Mouse (Mus musculus) kidney, postnatal 0 days (tissue): ENCODE results near the gene Dvl3. TPM values are rescaled to one million over a fixed set of nuclear protein-coding genes. Genes with fewer than 3 reads are reported as not detected.
"Not testable (repeated sequence)": the region's sequence is repeated elsewhere in the genome, so short reads cannot be mapped to it uniquely, and the experiment has no call there.

Experiments used
- ATAC-seq: fragments of 200-750 bp; cut with Nextera tagmentation; replicated peaks from 2 replicates; pipeline ENCODE4 v1.8.0; 2017; ENCODE audit warnings: low read depth, moderate number of reproducible peaks, moderate TSS enrichment, moderate library complexity; ENCODE audit not compliant: low FRiP score
- DNase-seq: peaks from one replicate; pipeline ENCODE4 v3.0.0-alpha.2; 2016; ENCODE audit warnings: low spot score
- H3K27ac ChIP-seq: fragments of 300-500 bp; sonication (generic); 2 replicates; pipeline ENCODE4 v1.5.1; 2014; ENCODE audit warnings: mild to moderate bottlenecking
- H3K27me3 ChIP-seq: fragments of 300-500 bp; sonication (generic); 2 replicates; pipeline ENCODE4 v1.6.1; 2014; ENCODE audit warnings: low read length, mixed read lengths; ENCODE audit not compliant: insufficient read depth
- H3K36me3 ChIP-seq: fragments of 300-500 bp; sonication (generic); 2 replicates; pipeline ENCODE4 v1.6.1; 2014; ENCODE audit warnings: low read length, mixed read lengths; ENCODE audit not compliant: insufficient read depth
- H3K4me1 ChIP-seq: fragments of 300-500 bp; sonication (generic); replicated peaks from 2 replicates; pipeline ENCODE4 v1.6.1; 2014; ENCODE audit warnings: antibody characterized with exemption, low read length, mixed read lengths; ENCODE audit not compliant: insufficient read depth
- H3K4me2 ChIP-seq: fragments of 300-500 bp; sonication (generic); 2 replicates; pipeline ENCODE4 v1.6.1; 2014; ENCODE audit warnings: mild to moderate bottlenecking, low read length, moderate library complexity, mixed read lengths
- H3K4me3 ChIP-seq: fragments of 300-500 bp; sonication (generic); replicated peaks from 2 replicates; pipeline ENCODE4 v1.5.1; 2014; ENCODE audit warnings: low read depth, low read length
- H3K9ac ChIP-seq: fragments of 300-500 bp; sonication (generic); 2 replicates; pipeline ENCODE4 v1.6.1; 2014; ENCODE audit warnings: low read depth, low read length
- H3K9me3 ChIP-seq: fragments of 300-500 bp; sonication (generic); replicated peaks from 2 replicates; pipeline ENCODE4 v1.6.1; 2016; ENCODE audit warnings: low read length, inconsistent platforms, mixed read lengths
- CTCF ChIP-seq: IDR thresholded peaks from 2 replicates; pipeline ENCODE4 v1.5.1; 2016; ENCODE audit warnings: antibody characterized with exemption, low read depth, mild to moderate bottlenecking, moderate library complexity
- WGBS: fragments of 180-500 bp; shearing (Covaris S2); extraction: QIAGEN DNeasy Blood & Tissue Kit; methylation state at CpG from one replicate; pipeline ENCODE4 v1.1.7; 2014; 5-methylcytosine and 5-hydroxymethylcytosine counted together
- polyA plus RNA-seq: library from polyadenylated mRNA; unstranded; fragments of >200 nt; fragmentation: Nextera tagmentation; extraction: Ambion mirVana; gene quantifications from 2 replicates; pipeline ENCODE4 v1.2.1, GENCODE M21; 2015

Gene Dvl3
- polyA plus RNA-seq, 1 experiment from 2014 or later, result 15.7 TPM

DNA sequence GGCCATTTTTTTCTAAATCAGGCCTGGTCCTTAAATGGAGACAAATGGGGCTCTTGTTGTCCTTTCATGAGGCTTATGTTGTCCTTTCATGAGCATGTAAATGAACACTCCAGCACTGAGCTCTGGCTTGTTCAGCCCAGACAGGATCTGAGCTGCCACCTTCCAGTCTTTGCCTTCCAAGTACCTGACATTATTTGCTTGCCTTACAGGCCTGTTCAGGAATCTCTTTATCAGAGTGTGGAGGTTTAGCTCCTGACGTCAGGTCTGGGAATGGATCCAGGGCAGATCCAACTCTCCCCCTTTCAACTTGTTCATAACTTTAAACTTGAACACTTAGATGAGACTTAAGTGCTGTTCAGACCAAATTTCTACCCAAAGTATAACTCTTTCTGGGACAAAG is 39.9 kb upstream of the Dvl3 start:
- Histone ChIP-seq H3K27ac (no peak overlapping the region), H3K4me2 (no peak overlapping the region), H3K36me3 (no peaks in the 10 kb centered on the region), H3K4me1 (no peaks in the 10 kb centered on the region), H3K27me3 (no peaks in the 10 kb centered on the region), H3K4me3 (no peak overlapping the region), H3K9ac (no peak overlapping the region), H3K9me3 (no peaks in the 10 kb centered on the region)
- no peak for ATAC-seq
- no peak for TF ChIP-seq CTCF
- DNase-seq, result peak; percentile 19
- WGBS, result 26% methylated on average over 1 of the region's 1 CpGs

GRCm38 (mm10) chr16:20477270-20477669 is 39.5 kb upstream of the Dvl3 start:
- ATAC-seq (no peak), DNase-seq (no peak)
- Histone ChIP-seq H3K4me3 (no peak overlapping the region), H3K36me3 (no peaks in the 10 kb centered on the region), H3K4me2 (no peak overlapping the region), H3K9me3 (no peaks in the 10 kb centered on the region), H3K4me1 (no peaks in the 10 kb centered on the region), H3K27me3 (no peaks in the 10 kb centered on the region), H3K27ac (no peak overlapping the region), H3K9ac (no peak overlapping the region)
- TF ChIP-seq CTCF, result no peak
- 39% methylated on average over 3 of the region's 3 CpGs for WGBS

DNA sequence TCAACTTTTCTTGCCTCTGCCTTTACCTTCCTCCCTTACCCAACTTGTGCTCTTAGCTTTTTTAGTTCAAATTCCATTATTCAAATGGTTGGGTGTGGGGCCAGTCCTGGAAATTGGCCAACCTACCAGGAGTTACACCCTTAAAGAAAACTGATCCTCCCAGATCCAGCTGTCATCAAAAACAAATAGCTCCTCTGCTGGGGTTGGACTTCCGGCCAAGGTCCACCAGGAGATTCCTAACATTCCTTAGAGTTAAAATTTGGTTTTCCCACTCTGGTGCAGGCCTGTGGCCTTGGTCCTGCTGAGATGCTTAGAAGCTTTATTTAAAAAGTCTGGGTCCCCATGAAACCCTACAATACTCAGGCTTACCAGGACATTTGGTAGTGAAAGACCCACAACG is 38.3 kb upstream of the Dvl3 start:
- TF ChIP-seq CTCF, result no peak
- no peak overlapping the region for H3K27ac ChIP-seq
- H3K9ac ChIP-seq, result no peak overlapping the region
- H3K4me2 ChIP-seq, result no peak overlapping the region
- no peak overlapping the region for H3K4me3 ChIP-seq
- H3K36me3 ChIP-seq, result no peaks in the 10 kb centered on the region
- ATAC-seq (peak; percentile 59; the same call in 1 of the 2 replicates), DNase-seq (peak; percentile 70)
- no peaks in the 10 kb centered on the region for H3K4me1 ChIP-seq
- 46% methylated on average over 2 of the region's 2 CpGs for WGBS
- H3K27me3 ChIP-seq, result no peaks in the 10 kb centered on the region
- no peaks in the 10 kb centered on the region for H3K9me3 ChIP-seq

DNA sequence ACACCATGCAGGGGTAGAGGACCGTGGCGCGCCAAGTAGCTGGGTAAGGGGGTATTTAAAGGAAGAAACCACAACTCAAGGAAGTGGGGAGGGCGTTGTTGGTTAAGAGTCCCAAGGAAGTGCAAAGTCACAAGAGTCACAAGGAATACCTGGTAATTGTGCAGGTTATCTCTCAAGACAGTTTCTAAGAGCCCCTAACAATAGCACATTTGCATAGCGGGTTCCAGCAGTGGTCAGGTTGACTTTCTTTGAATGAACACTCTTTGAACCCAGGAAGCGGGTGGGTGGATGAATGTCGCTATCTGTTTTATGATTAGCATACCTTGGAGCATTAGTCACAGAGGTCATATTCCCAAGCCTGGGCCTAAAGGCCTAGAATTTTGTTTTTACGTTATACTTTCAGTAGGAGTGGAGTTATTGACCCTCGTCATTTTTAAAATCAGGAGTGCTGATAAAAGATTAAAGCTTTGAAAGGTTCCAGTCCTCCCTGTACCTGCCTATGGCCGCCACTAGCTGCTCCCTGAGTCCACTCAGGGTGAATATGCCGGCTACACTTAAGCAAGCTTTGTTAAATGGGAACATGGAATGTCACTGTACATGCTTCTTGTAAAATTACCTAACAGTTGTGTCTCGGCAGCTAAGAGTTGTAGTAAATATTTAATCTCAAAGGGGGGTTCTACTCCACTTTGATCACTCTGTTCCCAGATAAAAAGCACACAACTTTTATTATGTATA is 37.6 kb upstream of the Dvl3 start:
- not testable (repeated sequence) for H3K27ac ChIP-seq, ATAC-seq, H3K27me3 ChIP-seq, H3K4me1 ChIP-seq, H3K9ac ChIP-seq, H3K9me3 ChIP-seq, H3K4me3 ChIP-seq, H3K4me2 ChIP-seq, DNase-seq, H3K36me3 ChIP-seq
- WGBS, result 84% methylated on average over 12 of the region's 12 CpGs

GRCm38 (mm10) chr16:20480115-20480514 is 36.7 kb upstream of the Dvl3 start:
- ATAC-seq (no peak), DNase-seq (peak; percentile 72)
- Histone ChIP-seq H3K27ac (no peak overlapping the region), H3K4me2 (no peak overlapping the region), H3K4me3 (no peak overlapping the region), H3K27me3 (no peaks in the 10 kb centered on the region), H3K9ac (no peak overlapping the region), H3K9me3 (no peaks in the 10 kb centered on the region), H3K4me1 (no peaks in the 10 kb centered on the region), H3K36me3 (no peaks in the 10 kb centered on the region)
- WGBS, result 44% methylated on average over 3 of the region's 3 CpGs
- TF ChIP-seq CTCF, result peak; percentile 70

DNA sequence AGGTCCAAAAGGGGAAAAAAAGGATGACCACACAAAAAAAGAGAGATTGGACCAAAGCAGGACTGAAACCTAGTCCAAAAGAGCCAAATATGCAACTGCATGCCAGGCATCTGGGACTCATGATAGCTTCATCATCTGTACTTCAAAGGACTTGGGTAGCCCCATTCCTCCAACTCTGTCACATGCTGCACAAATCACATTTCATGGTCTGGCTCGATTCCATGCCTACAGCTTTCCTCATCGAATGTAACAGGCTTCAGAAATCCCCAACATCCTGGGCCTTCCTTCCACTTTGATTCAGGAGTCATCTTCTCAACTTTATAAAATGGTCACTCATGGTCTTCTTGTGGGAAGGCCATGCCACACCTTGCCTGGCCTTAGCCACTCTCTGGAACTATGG is 35.0 kb upstream of the Dvl3 start:
- H3K4me3 ChIP-seq, result no peak overlapping the region
- no peaks in the 10 kb centered on the region for H3K4me1 ChIP-seq
- DNase-seq (no peak), ATAC-seq (no peak)
- H3K9ac ChIP-seq, result no peak overlapping the region
- no peak overlapping the region for H3K4me2 ChIP-seq
- WGBS, result 65% methylated on average over 2 of the region's 2 CpGs
- no peak overlapping the region for H3K27ac ChIP-seq
- no peak for TF ChIP-seq CTCF
- no peaks in the 10 kb centered on the region for H3K36me3 ChIP-seq
- H3K27me3 ChIP-seq, result no peaks in the 10 kb centered on the region
- H3K9me3 ChIP-seq, result no peaks in the 10 kb centered on the region

- not testable (repeated sequence) for H3K36me3 ChIP-seq, DNase-seq, H3K4me1 ChIP-seq, ATAC-seq, H3K27ac ChIP-seq, H3K4me3 ChIP-seq, H3K4me2 ChIP-seq, H3K27me3 ChIP-seq, H3K9ac ChIP-seq, H3K9me3 ChIP-seq
- 90% methylated on average over 7 of the region's 7 CpGs for WGBS
Measured at GRCm38 (mm10) chr16:20483716-20484115, 33.1 kb upstream of the Dvl3 start.
